Mouse (Mus musculus) embryonic fibroblast, embryonic 13.5 days (primary cell): ENCODE results near the gene St3gal5.

Source experiments
- CTCF ChIP-seq: IDR thresholded peaks from 2 replicates; pipeline ENCODE4 v1.5.1; 2011; ENCODE audit warnings: mild to moderate bottlenecking, control low read depth, low read length, moderate library complexity, borderline replicate concordance; ENCODE audit not compliant: insufficient read depth
- POLR2A ChIP-seq: IDR thresholded peaks from 2 replicates; pipeline ENCODE4 v1.6.1; 2011; ENCODE audit warnings: low read depth, mild to moderate bottlenecking, control low read depth, low read length, moderate library complexity

GRCm38 (mm10) chr6:72162155-72162890, 64.9 kb downstream of the St3gal5 start:
- TF ChIP-seq POLR2A (no peak), CTCF (no peak)
